Mouse (Mus musculus): Measurements from ENCODE around the gene Gm20708.

GRCm38 (mm10) chr11:117834086-117834485 lies 24.6 kb downstream of the Gm20708 start:
- TF ChIP-seq POLR2A (IDR thresholded peaks at IDR 0.05; ENCODE audit: control insufficient read depth, low read depth, low read length): 0 out of 2 replicates have a peak, but pooled peaks have one; percentile 21
- no peak for TF ChIP-seq CTCF (IDR thresholded peaks at IDR 0.05; ENCODE audit: control insufficient read depth, insufficient read depth, insufficient replicate concordance, low read depth, low read length)
